Mouse (Mus musculus): Measurements from ENCODE around the gene Selenbp2.
"Not testable (repeated sequence)": the region's sequence is repeated elsewhere in the genome, so short reads cannot be mapped to it uniquely, and the experiment has no call there.

DNA sequence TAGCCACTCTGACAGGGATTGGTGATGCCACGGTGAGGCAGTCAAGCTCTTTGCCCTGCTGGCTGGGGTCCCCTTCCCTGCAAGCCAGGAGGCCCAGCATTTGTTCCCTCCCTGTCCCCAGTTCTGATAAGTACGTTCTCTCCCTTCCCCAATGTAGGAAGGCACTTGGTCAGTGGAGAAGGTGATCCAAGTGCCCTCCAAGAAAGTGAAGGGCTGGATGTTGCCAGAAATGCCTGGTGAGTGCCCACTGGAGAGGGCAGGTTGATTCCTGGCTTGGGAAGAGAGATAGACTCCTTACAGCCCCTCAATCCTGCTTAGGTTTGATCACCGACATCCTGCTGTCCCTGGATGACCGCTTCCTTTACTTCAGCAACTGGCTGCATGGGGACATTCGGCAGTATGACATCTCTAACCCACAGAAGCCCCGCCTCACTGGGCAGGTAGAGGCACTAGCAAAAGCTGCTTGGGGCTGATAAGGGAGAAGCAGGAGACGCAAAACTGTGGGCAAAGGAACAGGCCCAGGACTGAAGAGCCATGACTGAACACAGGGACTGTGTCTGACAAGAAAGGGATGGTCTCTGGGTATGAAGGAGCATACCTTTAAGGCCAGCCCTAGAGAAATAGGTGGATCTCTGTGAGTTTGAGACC is 8.9 kb downstream of the Selenbp2 start:
- not testable (repeated sequence) for TF ChIP-seq CTCF, EP300 (IDR thresholded peaks at IDR 0.05)

Data from lung, postnatal 0 days (tissue).